Mouse (Mus musculus) B cell, adult 2 months (primary cell): ENCODE measurements at regions not wholly inside any gene's neighbourhood (a gene's known extent, or its start where the extent isn't known, plus 50 kb on each side); places are given as distances from the start of the nearest gene placed in this dataset.

Experiments
- DNase-seq, 2 experiments: peaks; one replicate each; pipeline ENCODE4 v3.0.0; 2022

DNA sequence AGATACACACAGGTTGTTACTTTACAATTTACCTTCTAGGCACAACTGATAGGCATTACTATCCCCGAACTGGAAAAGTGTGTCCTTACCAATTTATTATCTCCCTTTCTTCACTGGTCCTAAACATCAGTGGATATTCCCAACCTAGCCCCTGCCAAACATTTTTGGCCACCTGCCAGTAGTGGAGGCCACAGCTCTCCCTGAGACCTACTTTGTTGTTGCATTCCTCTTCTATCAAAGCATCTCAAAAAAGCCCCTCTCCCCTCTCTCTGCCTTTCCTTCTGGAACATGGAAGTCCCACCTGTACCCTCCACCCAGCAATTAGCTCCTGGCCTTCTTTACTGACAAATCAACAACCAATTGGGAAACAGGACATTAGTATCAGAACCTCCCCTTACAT is 282.2 kb downstream of the Rnf152 start:
- no peak for DNase-seq

DNA sequence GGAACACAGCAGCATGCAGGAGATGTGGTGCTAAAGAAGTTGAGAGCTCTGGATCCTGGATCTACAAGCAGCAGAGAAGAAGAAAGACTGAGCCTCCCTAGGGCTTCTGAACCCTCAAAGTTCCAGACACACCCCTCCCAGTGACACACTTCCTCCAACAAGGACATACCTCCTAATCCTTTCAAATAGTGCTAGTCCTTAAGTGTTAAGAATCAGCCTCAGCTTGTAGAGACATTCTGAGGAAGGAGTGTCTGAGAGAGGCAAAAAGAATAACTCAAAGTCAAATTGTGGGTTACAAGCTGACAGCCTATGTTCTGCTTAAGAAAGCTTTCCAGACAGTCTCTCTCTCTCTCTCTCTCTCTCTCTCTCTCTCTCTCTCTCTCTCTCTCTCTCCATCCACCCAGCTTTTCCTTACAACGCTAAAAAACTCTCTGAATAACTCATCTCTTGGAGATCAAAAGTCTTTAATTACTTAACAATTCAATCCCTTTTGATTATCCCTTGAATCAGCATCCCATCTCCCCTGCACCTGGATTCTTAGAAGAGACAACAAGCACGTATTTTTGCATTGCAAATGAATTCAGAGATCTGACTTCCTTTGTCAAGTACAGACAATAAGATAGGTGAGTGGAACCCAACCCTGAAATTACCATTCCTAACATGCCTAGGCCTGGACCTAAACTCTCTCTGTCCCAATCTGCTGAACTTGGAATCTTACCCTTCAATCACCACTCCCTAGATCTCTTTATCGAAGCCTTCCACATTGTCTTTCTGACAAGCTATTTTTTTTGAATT is 285.7 kb downstream of the Rnf152 start:
- DNase-seq: no peak

DNA sequence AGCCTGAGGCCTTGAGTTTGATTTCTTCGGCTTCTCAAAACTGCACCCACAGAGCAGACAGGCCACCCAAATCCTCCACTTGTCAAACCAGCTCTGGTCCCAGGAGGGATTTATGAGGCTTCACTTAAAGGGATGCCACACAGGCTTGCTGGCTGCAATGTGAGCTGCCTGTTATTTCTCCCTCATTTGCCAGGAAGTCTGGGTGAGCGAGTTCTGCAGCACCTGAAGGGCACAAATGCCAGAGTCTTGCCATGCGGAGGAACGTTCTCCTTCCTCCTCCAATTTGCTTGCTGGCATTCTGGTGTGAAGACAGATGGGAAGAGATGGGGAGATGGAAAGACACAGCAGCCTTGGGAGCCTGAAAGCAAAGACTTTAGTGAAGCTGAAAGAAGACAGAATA is 288.6 kb downstream of the Rnf152 start:
- DNase-seq: no peak

DNA sequence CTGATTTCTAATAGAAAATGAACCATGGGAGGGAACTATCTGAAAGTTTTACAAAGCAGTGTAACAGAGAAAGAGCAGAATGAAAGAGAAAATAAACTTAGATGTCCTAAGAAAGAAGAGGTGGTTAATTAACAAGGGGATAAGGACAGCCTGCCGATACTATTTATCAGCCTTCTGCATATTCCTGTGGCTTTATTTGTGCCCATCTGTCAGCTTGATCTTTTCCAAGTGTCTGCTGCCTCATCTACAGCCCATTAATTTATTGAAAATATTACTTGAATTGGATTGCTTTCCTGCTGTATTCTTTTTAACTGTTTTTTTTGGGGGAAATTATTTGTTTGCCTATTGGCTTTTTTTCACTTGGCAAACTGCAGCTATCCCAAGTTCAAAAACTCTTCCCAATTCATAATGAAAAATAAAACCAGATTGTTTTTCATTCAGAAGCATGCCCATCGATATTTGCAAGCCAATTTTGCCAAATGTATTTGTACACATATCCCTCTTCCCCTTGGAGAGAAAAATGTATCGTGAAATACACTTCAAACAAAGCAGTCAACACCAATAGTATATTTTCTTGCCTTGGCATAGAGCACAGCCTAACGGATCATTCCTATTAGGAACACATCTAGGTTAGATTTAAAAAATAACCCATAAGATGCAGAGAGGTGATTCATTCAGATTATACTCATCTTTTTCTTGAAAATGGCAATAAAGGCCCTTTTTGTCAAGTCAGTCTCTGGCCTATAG is 289.3 kb downstream of the Rnf152 start:
- no peak for DNase-seq

DNA sequence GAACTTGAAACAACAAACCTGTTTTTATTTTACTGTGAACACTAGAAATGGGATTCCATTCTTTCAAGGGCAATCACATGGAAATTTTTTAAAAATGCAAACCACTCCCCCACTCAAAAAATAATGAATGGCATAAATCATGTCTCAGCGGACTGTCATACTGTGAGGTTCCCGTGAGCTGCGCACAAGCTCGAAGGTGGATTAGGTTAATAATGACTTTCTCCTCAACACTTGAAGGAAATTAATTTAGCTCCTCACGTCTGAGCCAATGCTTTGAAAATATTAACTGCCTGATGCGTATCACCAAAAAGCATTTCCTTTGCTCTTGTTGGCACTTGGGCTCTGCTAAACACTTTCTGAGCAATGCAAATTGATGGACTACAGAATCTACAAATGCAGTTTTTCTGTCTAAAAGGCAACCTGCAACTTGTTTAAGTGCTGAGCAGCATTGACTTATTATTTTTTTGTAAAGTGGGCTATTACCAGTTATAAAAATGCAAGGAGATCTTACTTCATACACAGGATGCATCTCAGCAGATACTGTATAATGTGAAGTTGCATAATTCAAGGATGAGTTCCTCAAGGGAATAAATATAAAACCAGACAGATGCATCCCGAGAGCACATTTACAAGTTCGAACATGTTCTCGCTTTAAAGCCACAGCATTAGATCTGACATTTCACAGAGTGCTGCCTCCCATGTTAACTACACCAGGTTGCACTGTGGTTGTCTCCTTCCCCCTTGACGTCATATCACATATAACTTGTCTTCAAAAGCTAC is 282.4 kb downstream of the Cdh20 start:
- no peak for DNase-seq
